Mouse (Mus musculus) kidney, embryonic 14.5 days (tissue): ENCODE measurements around the gene Cldn11. TPM values are rescaled to one million over a fixed set of nuclear protein-coding genes. Genes with fewer than 3 reads are reported as not detected.

ENCODE experiments used
- ATAC-seq: fragments of 200-750 bp; cut with Nextera tagmentation; 2 replicates; pipeline ENCODE4 v1.8.0; 2017; ENCODE audit warnings: moderate number of reproducible peaks, mild to moderate bottlenecking, moderate TSS enrichment, moderate library complexity; ENCODE audit not compliant: low FRiP score, low TSS enrichment
- H3K27ac ChIP-seq: fragments of 300-500 bp; sonication (generic); 2 replicates; pipeline ENCODE4 v1.5.1; 2014; ENCODE audit warnings: low read depth, mild to moderate bottlenecking, low read length, moderate library complexity, mixed read lengths
- H3K27me3 ChIP-seq: fragments of 300-500 bp; sonication (generic); 2 replicates; pipeline ENCODE4 v1.6.1; 2014; ENCODE audit warnings: mild to moderate bottlenecking, low read length; ENCODE audit not compliant: control insufficient read depth, insufficient read depth
- H3K36me3 ChIP-seq: fragments of 300-500 bp; sonication (generic); 2 replicates; pipeline ENCODE4 v1.6.1; 2014; ENCODE audit warnings: low read length, mixed read lengths; ENCODE audit not compliant: control insufficient read depth, insufficient read depth
- H3K4me1 ChIP-seq: fragments of 300-500 bp; sonication (generic); 2 replicates; pipeline ENCODE4 v1.6.1; 2014; ENCODE audit warnings: low read length, mixed read lengths; ENCODE audit not compliant: control insufficient read depth, insufficient read depth
- H3K4me2 ChIP-seq: fragments of 300-500 bp; sonication (generic); replicated peaks from 2 replicates; pipeline ENCODE4 v1.6.1; 2014; ENCODE audit warnings: low read depth, mild to moderate bottlenecking, low read length
- H3K4me3 ChIP-seq: fragments of 300-500 bp; sonication (generic); 2 replicates; pipeline ENCODE4 v1.5.1; 2014; ENCODE audit warnings: mild to moderate bottlenecking, low read length
- H3K9ac ChIP-seq: fragments of 300-500 bp; sonication (generic); 2 replicates; pipeline ENCODE4 v1.6.1; 2014; ENCODE audit warnings: low read depth, mild to moderate bottlenecking, low read length, moderate library complexity
- H3K9me3 ChIP-seq: fragments of 300-500 bp; sonication (generic); 2 replicates; pipeline ENCODE4 v1.6.1; 2016; ENCODE audit warnings: low read length; ENCODE audit not compliant: control insufficient read depth
- WGBS: fragments of 180-500 bp; shearing (Covaris S2); extraction: QIAGEN DNeasy Blood & Tissue Kit; methylation state at CpG from one replicate; pipeline ENCODE4 v1.1.7; 2014; 5-methylcytosine and 5-hydroxymethylcytosine counted together
- polyA plus RNA-seq: library from polyadenylated mRNA; unstranded; fragments of >200 nt; fragmentation: Nextera tagmentation; extraction: Ambion mirVana; gene quantifications from 2 replicates; pipeline ENCODE4 v1.2.1, GENCODE M21; 2014

The Cldn11 gene
- polyA plus RNA-seq, result 47.5 and 53.0 TPM in 2 replicates

GRCm38 (mm10) chr3:31149706-31150105 lies at the start of gene Cldn11:
Cldn11 (plus strand) TSS chr3:31149920.
- H3K9me3 ChIP-seq, result no peaks in the 10 kb centered on the region
- H3K4me2 ChIP-seq, result peak within 1 kb of the TSS; percentile 88
- H3K9ac ChIP-seq, result peak within 1 kb of the TSS; percentile 19; the same call in 1 of the 2 replicates
- H3K36me3 ChIP-seq, result no peaks in the 10 kb centered on the region
- H3K4me3 ChIP-seq, result peak within 1 kb of the TSS; percentile 48
- no peaks in the 10 kb centered on the region for H3K27me3 ChIP-seq
- H3K4me1 ChIP-seq, result peaks cover 4% of the 10 kb centered on the region; the same call in 1 of the 2 replicates
- H3K27ac ChIP-seq, result no peak within 1 kb of the TSS
- ATAC-seq, result peak; percentile 72
- WGBS, result under 1% methylated on average over 33 of the region's 33 CpGs

GRCm38 (mm10) chr3:31100026-31100425 lies 49.7 kb upstream of the Cldn11 start:
- H3K9ac ChIP-seq, result no peak overlapping the region
- H3K9me3 ChIP-seq, result no peaks in the 10 kb centered on the region
- H3K36me3 ChIP-seq, result no peaks in the 10 kb centered on the region; the same call in 1 of the 2 replicates
- peaks cover 31% of the 10 kb centered on the region for H3K4me1 ChIP-seq
- no peak for ATAC-seq
- H3K4me3 ChIP-seq, result no peak overlapping the region
- 74% methylated on average over 5 of the region's 5 CpGs for WGBS
- no peak overlapping the region for H3K27ac ChIP-seq
- H3K27me3 ChIP-seq, result no peaks in the 10 kb centered on the region
- H3K4me2 ChIP-seq, result no peak overlapping the region

- 95% methylated on average over 3 of the region's 3 CpGs for WGBS
- H3K27ac ChIP-seq, result no peak overlapping the region
- peaks cover 32% of the 10 kb centered on the region for H3K4me1 ChIP-seq
- ATAC-seq, result no peak
- no peak overlapping the region for H3K4me3 ChIP-seq
- no peak overlapping the region for H3K4me2 ChIP-seq
- H3K9ac ChIP-seq, result no peak overlapping the region
- H3K27me3 ChIP-seq, result no peaks in the 10 kb centered on the region
- no peaks in the 10 kb centered on the region; the same call in 1 of the 2 replicates for H3K36me3 ChIP-seq
- no peaks in the 10 kb centered on the region for H3K9me3 ChIP-seq
Observed at GRCm38 (mm10) chr3:31100802-31101201, 48.9 kb upstream of the Cldn11 start.

GRCm38 (mm10) chr3:31104936-31105335 lies 44.8 kb upstream of the Cldn11 start:
- no peak for ATAC-seq
- H3K27ac ChIP-seq, result no peak overlapping the region
- no peaks in the 10 kb centered on the region for H3K9me3 ChIP-seq
- no peaks in the 10 kb centered on the region for H3K36me3 ChIP-seq
- H3K4me3 ChIP-seq, result no peak overlapping the region
- H3K4me1 ChIP-seq, result peaks cover 13% of the 10 kb centered on the region; the same call in 1 of the 2 replicates
- H3K9ac ChIP-seq, result no peak overlapping the region
- no peak overlapping the region for H3K4me2 ChIP-seq
- 60% methylated on average over 6 of the region's 6 CpGs for WGBS
- H3K27me3 ChIP-seq, result no peaks in the 10 kb centered on the region

GRCm38 (mm10) chr3:31106597-31106996 lies 43.1 kb upstream of the Cldn11 start:
- Histone ChIP-seq H3K4me2 (no peak overlapping the region), H3K9me3 (no peaks in the 10 kb centered on the region), H3K27ac (no peak overlapping the region), H3K9ac (no peak overlapping the region), H3K36me3 (0 out of 2 replicates have a peak, but pooled peaks cover 2% of the 10 kb centered on the region), H3K4me3 (no peak overlapping the region), H3K4me1 (peaks cover 10% of the 10 kb centered on the region; the same call in 1 of the 2 replicates), H3K27me3 (no peaks in the 10 kb centered on the region)
- WGBS, result 91% methylated on average over 6 of the region's 6 CpGs
- ATAC-seq, result no peak

GRCm38 (mm10) chr3:31107674-31108073 lies 42.0 kb upstream of the Cldn11 start:
- 83% methylated on average over 4 of the region's 4 CpGs for WGBS
- no peak for ATAC-seq
- peaks cover 10% of the 10 kb centered on the region; the same call in 1 of the 2 replicates for H3K4me1 ChIP-seq
- no peaks in the 10 kb centered on the region for H3K27me3 ChIP-seq
- 0 out of 2 replicates have a peak, but pooled peaks cover 6% of the 10 kb centered on the region for H3K36me3 ChIP-seq
- no peak overlapping the region for H3K27ac ChIP-seq
- no peak overlapping the region for H3K4me3 ChIP-seq
- no peak overlapping the region for H3K9ac ChIP-seq
- no peak overlapping the region for H3K4me2 ChIP-seq
- no peaks in the 10 kb centered on the region for H3K9me3 ChIP-seq

GRCm38 (mm10) chr3:31109108-31109507 lies 40.6 kb upstream of the Cldn11 start:
- Histone ChIP-seq H3K4me3 (no peak overlapping the region), H3K9me3 (no peaks in the 10 kb centered on the region), H3K27me3 (no peaks in the 10 kb centered on the region), H3K9ac (no peak overlapping the region), H3K4me2 (no peak overlapping the region), H3K36me3 (peaks cover 15% of the 10 kb centered on the region), H3K4me1 (peaks cover 7% of the 10 kb centered on the region; the same call in 1 of the 2 replicates), H3K27ac (no peak overlapping the region)
- no peak for ATAC-seq
- 86% methylated on average over 3 of the region's 3 CpGs for WGBS

GRCm38 (mm10) chr3:31123098-31123497 lies 26.6 kb upstream of the Cldn11 start:
- no peak overlapping the region for H3K4me2 ChIP-seq
- no peak overlapping the region for H3K4me3 ChIP-seq
- H3K27me3 ChIP-seq, result no peaks in the 10 kb centered on the region
- WGBS, result 87% methylated on average over 4 of the region's 4 CpGs
- no peak overlapping the region for H3K27ac ChIP-seq
- no peaks in the 10 kb centered on the region for H3K4me1 ChIP-seq
- no peak overlapping the region for H3K9ac ChIP-seq
- no peaks in the 10 kb centered on the region for H3K9me3 ChIP-seq
- ATAC-seq, result no peak
- H3K36me3 ChIP-seq, result peaks cover 38% of the 10 kb centered on the region

- no peak overlapping the region for H3K27ac ChIP-seq
- 56% methylated on average over 4 of the region's 4 CpGs for WGBS
- ATAC-seq, result no peak
- no peak overlapping the region for H3K4me3 ChIP-seq
- no peak overlapping the region for H3K4me2 ChIP-seq
- no peaks in the 10 kb centered on the region for H3K27me3 ChIP-seq
- H3K4me1 ChIP-seq, result no peaks in the 10 kb centered on the region
- no peaks in the 10 kb centered on the region for H3K9me3 ChIP-seq
- H3K36me3 ChIP-seq, result peaks cover 14% of the 10 kb centered on the region
- H3K9ac ChIP-seq, result no peak overlapping the region
Observed at GRCm38 (mm10) chr3:31126303-31126702, 23.4 kb upstream of the Cldn11 start.
